Mouse (Mus musculus) brain, adult 2 months (tissue): ENCODE results near the gene Foxk1.

Experiments
- DNase-seq: peaks from one replicate; pipeline ENCODE4 v3.0.0; 2011; ENCODE audit warnings: low read depth, low spot score

Foxk1 gene

DNA sequence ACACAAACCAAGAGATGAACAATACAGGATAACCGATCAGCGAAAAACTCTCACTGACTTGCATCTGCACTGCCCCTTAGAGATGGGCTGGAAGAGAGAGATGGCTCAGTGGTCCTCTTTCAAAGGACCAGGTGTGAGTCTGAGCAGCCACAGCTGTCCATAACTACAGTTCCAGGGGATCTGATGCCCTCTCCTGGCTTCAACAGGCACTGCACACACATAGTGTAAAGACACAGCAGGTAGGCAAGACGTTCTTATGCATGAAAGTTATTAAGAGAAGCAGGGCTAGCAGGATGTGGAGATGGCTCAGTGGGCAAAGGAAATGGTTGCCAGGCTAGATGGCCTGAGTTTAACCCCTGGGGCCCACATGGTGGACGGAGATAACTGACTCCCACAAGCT is 13.6 kb upstream of the Foxk1 start:
- no peak for DNase-seq

DNA sequence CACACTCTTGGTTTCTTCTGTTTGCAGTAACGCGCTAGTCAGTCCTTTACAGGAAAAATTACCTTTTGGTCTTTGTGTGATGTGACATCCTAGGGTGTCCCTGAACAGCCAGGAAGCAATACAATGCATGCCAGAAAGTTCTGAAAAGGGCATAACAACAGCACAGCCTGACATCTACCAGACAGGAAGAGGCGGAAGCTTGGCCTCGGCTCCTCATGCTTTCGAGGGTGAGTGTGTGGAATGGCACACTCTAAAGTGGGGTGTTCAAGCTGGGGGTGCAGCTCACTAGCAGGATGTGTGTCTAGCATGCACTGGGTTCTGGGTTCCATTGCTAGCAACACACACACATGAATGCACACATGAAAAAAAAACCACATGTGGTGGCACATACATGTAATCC is 9.6 kb upstream of the Foxk1 start:
- DNase-seq, result no peak

DNA sequence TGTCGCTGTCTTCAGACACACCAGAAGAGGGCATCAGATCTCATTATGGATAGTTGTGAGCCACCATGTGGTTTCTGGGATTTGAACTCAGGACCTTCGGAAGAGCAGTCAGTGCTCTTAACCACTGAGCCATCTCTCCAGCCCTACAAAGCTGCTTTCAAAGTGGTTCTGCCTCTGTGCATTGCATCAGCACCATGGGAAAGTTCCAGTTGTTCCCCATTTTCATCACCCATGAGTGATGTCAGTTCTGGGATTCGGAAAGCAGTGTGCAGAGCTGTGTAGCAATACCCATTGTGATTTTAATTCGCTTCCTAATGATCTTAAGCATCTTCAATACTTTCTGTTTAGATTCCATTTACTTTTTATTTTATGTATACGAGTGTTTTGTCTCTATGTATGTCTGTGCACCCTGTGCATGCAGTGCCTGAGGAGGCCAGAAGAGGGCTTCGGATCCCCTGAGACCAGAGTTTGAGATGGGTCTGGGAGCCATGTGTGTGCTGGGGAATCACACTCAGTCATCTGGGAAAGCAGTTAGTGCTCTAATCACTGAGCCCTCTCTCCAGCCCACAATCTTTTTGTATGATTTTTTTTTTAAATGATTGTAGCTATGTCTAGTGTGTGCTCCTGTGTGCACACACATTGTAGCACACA is 6.6 kb upstream of the Foxk1 start:
- no peak for DNase-seq

DNA sequence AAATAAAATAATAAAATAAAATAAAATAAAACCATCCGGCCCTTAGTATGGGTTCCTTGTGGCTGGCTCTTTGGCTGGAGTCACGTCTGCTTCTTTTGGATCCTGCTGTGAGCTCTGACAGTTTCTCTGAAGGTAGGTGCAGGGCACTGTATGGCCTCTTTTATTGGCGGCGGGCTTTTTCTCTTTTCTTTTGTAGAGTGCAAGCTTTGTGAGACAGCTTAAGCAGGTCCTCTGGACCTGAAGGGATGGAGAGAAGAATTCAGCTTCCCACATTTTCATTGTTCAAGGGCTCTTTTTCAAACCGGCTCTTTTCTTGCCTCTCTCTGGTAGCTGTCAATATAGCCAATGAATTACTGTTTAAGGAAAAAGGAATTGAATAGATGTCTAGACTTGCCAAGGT is 5.4 kb upstream of the Foxk1 start:
- no peak for DNase-seq

DNA sequence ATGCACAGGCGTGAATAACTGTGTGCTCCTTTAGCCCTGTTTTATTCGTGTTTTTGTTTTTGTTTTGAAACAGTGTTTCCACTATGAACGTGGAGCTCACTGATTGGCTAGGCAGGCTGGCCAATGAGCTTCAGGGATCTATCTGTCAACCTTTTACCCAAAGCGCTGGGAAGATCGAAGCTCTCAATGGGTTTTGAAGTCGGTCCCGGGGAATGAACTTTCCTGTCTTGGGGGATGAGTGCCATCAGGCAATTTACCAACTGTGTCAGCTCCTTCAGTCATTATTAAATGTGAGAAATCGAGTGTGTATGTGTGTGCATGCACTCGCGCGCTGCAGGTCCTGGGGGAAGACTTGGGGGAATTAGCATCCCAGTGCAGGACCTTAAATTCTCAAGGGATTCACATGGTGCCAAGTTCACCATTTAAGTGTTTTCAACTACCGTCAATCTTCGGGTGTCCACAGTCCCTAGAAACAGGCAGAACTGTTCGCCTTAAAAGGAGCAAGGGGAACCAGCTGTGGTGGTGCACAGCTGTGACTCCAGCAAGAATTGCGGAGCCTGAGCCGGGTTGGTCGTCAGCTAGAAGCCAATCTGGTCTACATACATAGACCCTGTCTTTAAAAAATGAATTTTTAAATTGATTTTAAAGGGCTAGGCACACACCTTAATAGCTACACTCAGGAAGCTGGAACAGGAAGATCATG is 965 bp upstream of the Foxk1 start:
- DNase-seq, result peak; percentile 78

DNA sequence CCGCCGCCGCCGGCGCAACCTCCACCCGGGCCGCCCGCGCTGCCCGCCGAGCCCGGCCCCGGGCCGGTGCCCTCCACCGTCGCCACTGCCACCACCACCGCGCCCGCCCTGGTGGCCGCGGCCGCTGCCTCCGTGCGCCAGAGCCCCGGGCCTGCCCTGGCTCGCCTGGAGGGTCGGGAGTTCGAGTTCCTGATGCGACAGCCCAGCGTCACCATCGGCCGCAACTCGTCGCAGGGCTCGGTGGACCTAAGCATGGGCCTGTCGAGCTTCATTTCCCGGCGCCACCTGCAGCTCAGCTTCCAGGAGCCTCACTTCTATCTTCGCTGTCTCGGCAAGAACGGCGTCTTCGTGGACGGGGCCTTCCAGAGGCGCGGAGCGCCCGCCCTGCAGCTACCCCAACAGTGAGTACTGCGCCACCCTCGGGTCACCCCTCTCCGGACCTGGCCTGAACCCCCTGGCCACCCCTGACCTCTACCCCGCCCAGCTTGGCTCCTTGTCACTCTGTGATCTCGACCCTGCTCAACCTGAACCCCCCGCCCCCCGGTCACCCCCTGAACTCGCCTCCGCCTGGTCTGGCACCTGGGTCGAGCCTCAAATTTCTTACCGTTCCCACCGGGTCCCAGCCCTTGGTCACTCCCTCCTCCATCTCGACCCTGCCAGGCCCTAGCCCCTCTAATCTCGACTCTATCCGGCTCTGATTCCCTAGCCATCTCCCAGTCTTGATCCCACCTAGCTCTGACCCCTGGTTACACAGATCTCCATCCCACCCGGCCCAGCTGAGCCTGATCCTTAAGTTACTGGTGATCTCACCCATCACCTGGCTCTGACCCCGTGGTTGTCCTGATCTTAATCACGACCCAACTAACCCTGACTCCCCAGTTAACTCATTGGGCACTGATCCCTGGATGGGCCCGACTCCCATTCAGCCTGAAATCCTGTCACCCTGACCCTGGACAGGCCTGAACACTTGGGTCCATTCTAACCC is 636 bp downstream of the Foxk1 start:
- DNase-seq, result peak; percentile 54

DNA sequence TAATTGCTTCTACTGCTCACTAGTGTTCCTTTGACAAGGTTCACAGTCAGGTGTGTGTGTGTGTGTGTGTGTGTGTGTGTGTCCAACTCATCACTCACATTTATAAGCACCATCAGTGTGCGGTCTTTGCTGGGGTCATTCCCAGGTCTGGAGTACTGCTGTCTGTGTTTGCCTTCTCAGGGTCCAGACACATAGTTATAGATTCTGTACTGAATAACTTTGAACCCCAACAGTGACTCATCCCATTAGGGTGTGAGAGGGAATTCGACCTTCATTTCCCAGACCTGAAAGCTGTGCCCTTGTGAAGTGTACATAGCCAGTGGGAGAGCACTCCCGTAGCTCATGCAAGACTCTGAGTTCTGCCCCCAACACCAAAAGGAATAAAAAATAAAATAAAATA is 2.4 kb downstream of the Foxk1 start:
- DNase-seq, result no peak

DNA sequence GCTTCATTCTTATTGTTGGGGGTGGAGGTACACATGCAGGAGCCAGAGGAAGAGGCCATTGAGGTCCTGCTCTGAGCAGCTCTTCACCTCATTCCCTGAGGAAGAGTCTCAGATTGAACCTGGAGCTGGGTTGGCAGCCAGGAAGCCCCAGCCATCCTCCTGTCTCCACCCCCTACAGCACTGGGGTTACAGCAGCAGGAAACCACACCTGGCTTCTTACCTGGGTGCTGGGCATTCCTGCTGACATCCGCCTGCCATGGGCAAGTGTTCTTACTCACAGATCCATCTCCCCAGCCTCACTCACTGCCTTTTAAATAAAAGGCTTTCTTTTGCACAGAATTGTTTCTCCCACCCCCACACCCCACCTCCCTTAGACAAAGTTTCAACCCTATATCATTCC is 3.0 kb downstream of the Foxk1 start:
- no peak for DNase-seq

DNA sequence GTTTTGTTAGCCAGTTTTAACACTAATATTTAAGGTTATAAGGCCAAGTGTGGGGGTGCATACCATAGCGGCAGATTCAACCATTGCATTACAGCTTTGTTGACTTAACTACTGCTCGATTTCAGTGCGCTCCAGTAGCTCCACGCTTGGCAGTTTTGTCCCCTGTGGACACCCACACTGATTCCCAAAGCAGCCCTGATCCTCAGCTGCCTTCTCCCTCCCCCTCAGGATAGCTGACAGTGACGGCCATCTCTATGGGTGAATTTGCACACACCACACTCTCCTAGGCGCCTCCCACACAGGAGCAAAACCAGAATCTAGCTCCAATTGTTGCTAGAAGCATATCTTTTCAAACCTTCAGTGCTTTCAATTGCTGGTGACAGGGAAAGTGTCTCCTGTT is 4.1 kb downstream of the Foxk1 start:
- peak; percentile 88 for DNase-seq

DNA sequence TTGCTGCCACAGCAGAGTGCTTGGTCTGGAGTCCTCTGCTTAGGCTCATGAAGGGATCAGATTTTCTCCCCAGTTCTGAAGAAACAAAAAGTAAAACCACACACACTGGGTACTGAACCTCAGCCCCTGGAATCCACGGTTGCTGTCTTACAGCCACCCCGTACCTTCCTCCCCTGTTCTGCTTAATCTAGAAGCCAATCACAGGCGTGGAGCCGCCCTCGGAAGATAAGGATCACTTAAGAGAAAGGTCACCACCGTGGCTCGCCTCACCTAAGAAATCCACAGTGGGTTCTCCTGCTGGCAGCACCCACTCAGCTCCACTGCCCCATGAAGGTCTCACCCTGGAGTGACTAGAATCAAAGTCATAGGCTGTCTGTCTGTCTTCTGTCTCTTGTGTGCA is 5.1 kb downstream of the Foxk1 start:
- DNase-seq, result no peak

DNA sequence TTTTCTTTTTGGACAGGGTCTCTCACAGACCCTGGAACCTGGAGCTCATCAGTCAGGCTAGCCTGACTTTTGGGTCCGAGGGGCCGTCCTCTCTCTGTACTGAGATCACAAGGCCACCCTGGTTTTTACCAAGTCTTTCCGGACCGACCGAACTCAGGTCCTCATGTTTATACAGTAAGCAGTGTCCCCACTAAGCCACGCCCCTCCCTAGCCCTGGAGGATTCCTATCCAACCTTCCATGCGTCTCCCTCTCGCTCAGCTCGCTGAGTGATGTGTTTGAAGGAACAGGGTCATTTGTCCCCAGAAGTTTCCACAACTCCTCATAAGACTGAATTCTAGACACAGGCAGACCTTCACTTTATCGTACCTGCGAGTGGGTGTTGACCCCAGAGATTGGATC is 5.6 kb downstream of the Foxk1 start:
- DNase-seq, result no peak

DNA sequence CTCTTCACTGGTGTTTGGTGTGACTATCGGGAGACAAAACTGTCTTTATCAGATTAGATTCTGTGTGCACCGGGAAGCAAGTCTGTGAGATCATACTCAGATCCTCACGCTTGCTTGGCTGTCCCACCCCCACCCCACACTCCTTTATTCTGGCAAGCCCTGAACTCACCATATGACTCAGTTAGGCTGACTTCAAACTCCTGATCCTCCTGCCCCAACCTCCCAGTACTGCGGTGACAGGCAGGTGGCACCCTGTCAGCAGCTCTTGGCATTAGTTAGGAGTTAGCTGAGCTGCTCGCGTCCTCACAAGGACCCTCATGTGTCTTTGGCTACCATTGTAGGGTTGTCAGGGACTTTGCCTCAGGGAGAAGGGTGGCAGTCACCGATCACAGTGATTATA is 6.1 kb downstream of the Foxk1 start:
- peak; percentile 78 for DNase-seq

DNA sequence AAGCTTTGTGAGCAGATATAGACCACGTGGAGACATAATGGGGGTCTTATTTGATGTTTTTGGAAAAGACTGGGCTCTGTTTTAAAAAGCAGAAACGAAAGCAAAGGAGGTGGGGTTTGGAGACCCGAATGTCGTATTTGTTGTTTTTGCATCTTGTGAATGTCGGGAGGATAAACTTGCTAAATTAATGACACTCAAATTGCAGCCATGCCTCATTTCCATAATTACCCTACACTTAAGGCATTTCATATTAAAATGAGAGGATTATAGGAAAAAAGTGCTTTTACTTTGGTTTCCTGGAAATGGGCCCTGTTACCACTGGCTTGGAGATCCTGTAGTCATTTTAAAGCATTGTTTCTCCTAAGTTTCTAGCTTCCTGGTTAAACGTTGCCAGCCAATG is 7.9 kb downstream of the Foxk1 start:
- DNase-seq, result no peak

DNA sequence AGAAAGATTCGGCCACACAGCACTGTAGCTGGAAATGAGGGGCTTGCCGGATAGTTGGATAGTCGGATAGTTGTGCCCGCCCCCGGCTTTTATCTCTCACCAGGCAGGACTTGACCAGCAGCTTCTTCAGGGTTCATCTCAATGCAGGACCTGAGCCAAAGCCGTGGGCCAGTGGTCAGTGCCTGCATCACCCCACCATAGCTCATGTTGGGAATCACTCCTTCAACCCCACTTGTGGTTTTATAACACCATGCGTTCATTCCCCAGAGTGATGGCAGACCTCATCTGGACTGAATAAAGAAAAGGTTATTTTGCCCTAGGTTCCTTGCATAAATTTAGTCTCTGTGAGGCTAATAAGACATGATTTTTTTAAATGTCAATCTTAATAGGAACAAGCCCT is 9.1 kb downstream of the Foxk1 start:
- no peak for DNase-seq

DNA sequence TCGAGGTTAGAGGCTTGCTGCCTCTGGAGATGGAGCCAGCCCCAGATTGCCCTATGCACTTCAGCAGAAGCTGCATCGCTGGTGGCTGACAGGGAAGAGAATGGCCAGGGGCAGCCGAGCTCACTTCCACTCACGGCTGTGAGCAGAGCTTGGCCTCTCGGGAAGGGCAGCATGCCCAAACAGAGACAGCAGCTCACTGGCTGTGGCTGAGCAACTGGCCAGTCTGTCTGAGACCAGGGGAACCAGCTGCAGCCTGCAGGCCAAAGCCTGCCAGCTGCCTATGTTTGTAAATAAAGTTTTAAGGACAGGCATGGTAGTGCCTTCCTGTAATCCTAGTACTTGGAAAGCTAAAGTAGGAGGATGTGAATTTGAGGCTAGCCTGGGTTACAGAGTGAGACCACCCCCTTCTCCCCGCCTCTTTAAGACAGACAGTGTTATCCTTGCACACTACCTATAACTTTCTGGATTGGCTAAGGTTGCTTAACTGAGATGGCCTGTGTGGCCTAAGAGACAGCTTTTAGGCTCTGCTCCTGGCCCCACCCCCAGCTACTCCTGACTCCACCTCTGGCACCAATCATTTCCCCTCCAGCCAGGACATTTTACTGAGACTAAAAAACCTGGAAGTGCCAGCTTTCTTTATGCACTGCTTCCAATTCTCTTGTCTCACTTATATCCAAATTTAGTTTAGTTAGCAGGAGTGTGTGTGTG is 11.5 kb downstream of the Foxk1 start:
- peak; percentile 66 for DNase-seq

DNA sequence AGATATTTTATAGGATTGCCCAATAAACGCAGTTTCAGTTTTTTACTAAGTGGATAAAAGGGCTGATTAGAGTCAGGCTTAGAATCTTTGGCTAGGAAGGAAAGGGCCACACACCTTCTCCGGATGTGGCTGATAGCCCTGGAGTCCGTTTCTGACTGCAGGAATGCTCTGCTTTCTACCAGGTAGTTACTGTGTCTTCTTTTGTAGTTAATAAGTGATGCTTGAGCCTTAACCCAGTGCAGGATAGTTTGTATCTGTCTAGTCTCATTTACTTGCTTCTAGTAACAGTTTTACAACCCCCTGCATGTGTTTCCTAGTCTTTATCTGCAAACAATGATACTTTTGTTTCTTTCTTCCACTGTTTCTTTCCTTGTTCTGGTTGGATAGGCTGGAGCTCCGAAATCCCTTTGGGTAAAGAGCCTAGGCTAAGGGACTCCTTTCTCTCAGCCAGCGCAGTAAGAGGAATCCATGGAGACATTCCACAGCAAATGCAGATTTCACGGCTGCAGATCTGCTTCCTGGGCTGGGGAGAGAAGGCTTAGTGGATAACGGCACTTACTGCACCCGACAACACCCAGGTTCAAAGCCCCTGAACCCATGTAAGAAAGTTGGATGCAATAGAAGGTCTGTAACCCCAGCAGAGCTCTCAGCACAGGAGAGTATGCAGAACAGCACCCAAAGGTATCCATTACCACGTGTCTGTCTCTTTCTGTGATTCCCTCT is 12.6 kb downstream of the Foxk1 start:
- no peak for DNase-seq

DNA sequence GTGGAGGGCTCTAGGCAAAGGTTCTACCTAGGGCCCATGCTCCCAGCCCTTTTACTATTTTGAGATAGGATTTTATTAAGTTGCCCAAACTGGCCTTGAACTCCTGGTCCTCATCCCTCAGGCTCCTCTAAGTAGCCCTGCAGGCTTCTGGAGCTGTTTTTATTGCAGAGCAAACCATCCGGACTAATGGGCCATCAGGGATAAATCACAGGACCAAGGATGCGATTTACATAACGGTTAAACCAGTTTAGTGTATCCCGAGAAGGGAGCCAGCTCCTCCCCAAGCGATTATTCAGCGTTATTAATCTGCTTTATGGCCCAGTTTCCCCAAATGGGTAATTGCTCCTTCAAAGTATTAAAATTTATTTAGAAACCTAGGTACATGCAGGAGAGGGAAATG is 14.1 kb downstream of the Foxk1 start:
- DNase-seq, result no peak

DNA sequence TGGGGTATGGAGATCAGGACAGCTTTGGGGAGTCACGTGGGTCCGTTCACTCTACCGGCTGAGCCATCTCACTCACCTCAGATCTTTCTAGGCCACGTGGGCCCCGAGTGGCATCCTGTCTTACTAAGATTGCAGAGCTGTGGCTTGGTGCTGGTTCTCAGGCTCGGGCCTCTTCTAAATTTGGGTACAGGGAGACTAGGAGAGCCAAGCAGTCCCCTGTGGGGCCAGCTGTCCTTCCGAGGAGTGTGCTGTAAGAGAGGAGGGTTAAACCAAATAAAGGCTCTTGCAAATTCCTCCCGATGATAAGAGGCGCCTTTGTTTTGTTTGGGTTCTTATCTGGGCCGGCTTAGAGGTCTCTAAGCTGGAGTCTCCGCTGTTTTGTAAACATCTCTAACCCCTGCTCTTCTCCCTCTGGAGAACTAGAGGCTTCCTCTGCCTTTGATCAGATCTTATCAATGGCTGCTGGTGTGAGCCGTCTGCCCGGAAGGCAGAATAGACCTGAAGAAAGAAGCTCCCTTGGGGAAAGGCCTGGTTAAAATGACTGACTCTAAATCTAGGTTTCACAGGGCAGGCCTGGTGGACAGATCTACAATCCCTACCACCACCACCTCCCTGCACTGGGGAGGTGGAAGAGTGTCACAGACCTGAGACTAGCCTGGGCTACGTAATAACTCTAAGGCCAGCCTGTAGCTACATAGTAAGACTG is 14.9 kb downstream of the Foxk1 start:
- peak; percentile 68 for DNase-seq

DNA sequence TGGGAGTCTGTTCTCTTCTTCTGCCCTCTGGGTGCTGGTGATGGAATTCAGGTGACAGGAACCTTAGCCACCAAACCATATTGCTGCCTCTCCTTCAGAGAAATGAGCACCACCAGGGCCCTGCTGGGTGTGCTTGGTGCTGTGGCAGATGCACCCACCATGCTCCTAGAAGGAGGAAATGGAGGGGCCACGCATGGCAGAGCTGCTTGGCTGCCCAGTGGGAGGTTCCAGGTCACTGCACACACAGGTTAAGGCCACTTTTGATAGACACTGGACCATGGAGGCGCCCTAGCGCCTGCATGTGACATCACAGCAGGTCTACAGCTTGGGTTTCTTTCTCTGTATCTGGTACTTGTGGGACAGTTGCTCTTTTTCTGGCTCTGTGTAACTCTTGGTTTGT is 15.8 kb downstream of the Foxk1 start:
- no peak for DNase-seq

DNA sequence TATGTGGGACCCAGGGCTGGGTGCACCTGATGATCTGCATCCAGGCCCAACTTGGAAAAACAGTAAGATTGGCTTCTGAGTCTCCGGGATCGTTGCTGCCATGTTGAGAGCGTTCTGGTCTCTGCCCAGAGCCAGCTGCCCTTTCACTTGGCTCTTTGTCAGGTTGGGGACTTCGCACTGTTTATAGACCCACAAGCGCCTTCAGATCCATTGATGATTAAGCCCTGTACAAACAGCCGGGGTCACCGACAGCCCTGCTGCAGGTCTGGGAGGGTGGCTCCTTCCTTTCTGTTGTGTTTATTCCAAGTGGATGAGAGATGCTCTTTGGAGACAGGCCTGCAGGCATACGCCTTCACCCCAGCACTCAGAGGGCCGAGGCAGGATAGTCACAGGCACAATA is 16.6 kb downstream of the Foxk1 start:
- DNase-seq, result no peak

DNA sequence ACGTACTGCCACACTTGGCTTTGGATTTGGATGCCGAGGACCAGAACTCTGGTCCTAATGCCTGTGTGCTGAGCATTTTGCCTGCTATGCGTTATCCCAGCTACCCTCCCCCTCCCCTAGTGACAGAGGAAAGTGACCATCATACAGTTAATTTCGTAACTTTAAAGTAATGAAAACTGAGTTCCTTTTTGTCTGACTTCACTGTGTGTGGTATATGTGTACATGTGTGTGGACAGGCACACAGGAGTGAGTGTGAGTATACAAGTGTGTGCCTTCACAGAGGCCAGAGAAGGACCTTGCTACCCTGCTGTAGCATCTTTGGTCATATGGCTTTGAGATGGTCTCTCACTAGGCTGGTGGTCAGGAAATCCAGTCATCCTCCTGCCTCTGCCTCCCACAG is 17.1 kb downstream of the Foxk1 start:
- no peak for DNase-seq
